Mouse (Mus musculus) kidney, postnatal 25 days (tissue): ENCODE results near the gene Tusc2.
A peak's percentile ranks its signal among the peaks of the same experiment; 100 is the strongest.

Experiments used
- DNase-seq, 2 experiments: peaks; one replicate each; pipeline ENCODE4 v3.0.0; 2021; ENCODE audit warnings: mixed read lengths in 2 of 2

Tusc2 gene

DNA sequence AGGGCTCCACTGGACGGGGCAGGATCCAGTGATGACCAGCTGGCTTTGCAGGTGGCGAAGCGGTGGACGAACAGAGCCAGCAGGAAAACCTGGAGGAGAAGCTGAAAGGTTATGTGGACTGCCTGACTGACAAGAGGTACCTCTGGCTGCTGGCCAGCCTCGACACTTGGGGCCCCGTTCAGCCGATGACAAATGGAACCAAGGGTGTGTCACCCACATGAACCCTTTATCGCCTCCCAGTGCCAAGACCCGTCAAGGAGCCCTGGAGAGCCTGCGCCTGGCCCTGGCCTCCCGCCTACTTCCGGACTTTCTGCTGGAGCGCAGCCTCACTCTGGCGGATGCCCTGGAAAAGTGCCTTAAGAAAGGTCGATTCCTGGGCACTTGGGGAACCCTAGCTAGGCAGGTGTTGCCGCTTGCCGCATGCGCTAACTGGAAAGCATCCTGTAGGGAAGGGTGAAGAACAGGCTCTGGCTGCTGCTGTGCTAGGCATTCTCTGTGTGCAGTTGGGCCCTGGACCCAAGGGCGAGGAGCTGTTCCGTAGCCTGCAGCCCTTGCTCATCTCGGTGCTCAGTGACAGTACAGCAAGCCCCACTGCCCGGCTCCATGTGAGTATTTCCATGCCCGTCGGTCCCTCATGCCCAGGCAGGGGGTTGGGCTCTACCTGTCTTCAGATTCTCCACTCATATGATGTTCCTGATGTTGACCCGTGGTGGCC, 27.2 kb downstream of the Tusc2 start:
- DNase-seq, result peak; percentile 68 to 88

GRCm38 (mm10) chr9:107590773-107591060, 27.7 kb downstream of the Tusc2 start:
- peak; percentile 64 to 89 for DNase-seq

DNA sequence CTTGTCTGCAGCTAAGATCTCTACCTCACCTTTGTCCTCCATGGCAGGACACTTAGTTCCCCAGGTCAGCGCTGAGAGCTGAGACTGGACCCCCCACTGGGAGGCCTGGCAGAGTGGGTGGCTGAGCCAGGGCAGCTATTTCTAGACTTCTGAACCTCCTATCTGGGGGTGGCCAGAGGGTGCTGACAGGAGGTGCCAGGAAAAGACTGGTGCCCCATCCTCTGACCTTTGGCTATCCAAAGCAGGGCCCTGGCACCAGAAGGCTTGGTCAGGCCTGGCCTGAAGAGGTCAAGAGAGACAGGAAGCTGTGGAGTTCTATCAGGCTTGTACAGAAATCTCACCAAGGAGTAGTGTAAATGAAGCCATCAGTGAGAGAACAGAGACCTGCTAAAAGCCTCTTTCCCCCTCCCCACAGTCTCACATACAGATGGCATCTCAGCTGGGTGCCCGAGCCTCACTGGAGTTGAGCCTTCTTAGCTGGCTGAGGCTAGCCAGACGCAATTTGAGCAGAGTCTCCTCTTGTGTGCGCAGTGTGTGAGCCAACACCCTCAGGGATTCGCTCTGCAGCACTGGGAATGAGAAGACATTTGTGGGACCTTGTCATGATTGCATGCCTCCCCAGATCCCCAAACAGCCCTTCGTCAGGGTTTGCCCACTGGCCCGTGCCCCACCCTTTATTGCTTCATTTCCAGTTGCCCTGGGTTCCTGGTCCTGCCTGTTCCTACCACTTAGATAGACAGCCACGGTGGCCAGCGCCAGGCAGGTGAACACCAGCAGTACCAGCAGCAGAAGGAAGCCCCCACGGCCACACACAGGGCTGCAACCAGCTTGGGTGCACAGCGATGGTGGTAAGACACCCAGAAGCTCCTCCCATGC, 30.3 kb downstream of the Tusc2 start:
- DNase-seq, result peak; percentile 73 to 94

DNA sequence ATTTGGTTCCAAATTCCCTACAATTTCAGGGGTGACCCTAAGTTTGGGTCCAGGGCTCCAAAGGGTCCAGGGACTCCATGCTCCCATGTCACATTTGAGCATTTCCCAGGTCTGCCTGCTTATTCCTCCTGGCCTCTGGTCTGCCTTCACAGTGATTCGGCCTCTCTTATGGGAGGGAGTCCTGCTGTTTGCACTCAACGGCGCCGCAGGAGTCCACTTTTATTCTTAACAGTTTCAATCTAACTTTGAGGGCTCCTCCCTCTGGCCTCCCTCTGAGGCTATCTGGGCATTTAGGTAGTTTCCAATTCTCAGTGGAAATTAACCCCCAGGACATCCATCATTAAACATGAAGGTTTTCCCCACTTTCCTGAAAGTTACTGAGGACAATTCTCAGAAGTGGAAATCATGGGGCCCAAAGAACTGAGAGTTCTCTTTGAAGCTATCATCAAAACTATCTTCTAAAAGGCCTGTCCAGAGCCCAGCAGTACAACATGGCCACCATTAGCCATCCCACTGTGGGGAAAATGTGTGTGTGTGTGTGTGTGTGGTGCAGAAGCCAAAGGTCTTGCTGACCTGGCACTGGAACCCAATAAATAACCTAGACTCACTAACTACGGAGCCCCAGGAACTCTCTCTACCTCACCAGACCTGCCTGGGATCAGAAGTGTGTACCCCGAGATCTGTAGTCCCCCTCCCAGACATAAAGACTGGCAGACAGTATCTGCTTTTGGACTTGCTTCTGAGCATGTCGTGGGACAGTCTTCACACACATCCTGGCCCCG, 31.4 kb downstream of the Tusc2 start:
- peak in 1 of 2 experiments; percentile 61 for DNase-seq

DNA sequence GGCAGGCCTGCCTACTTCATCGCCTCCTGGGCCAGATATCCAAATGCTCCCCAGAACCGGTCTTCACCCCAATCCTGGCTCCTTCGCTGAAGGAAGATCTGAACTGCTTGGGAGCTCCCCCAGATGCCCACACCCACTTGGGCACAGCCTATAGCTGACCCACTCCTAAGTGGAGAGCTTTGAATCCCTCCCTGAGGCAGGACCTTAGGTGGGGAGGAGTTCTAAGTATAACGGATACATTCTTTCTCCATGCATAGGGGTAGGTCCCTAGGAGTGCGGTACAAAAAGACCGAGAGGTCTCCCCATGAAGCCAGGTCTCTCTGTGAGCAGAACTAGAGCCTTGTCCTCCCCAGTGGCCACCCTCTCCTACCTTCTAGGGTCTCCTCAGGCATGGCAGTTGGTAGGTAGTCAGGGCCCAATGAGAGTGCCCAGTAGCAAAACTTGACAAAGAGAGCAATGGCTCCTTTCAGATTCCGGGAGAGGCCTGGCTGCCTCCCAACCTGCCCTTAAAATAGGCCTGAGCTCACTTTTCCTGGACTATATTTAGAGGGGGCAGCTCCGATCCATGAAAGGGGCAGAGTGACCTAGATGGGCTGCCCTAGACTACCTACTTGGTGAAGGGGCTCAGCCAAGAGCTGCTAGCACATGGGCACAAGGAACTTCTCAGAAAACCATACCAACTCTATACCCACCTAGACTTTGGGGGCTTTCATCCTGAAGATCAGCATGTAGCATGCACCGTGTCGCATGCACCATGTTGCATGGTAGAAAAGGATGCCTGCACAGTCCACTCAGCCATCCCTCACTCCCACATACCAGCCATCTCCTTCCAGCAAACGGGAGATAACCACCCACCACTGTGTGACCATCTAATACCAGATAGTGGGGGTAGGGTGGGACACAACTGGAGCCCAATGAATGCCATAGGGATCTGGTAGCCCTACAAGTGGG, 33.8 kb downstream of the Tusc2 start:
- peak; percentile 48 to 58 for DNase-seq

DNA sequence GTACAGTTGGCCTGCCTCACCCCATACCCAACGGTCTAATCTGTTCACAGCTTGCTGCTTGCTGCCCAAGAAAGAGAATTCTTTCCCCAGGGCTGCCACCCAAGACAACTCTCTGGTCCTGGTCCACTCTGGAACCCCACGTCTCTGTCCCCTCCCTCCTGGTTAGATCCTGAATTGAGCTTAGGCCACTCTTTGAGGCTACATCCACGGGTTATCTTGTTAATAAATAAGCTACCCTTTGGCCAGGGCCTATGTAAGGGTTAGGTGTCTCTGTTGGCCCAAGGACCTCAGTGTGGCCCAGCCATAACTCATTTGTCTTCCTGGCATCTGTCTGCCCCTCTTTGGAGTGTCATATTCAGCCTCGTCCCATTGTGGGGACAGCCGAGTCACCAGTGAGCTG, 35.3 kb downstream of the Tusc2 start:
- peak; percentile 40 to 76 for DNase-seq

DNA sequence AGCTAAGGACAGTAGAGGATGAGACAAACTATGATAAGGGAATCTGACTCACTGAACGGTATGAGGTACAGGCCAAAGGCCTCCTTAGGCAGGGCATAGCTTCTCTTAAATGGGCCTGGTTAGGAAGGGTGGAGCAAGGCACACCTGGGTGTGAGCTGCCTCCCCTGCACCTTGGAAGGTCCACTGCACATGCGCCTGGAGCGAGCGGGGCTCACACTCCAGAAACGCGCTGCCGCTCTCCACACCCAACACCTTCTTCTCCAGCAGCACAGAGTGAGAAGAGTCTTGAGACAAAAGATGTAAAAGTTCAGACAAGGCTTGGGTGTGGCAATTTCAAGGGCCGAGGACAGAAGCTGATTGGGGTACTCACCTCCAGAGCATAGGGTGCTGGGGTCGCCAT, 36.4 kb downstream of the Tusc2 start:
- peak in 1 of 2 experiments; percentile 66 for DNase-seq

- DNase-seq, result peak; percentile 49 to 66
Observed at GRCm38 (mm10) chr9:107599842-107600241, 36.8 kb downstream of the Tusc2 start.

- peak; percentile 52 to 80 for DNase-seq
Observed at GRCm38 (mm10) chr9:107600745-107601144, 37.7 kb downstream of the Tusc2 start.

DNA sequence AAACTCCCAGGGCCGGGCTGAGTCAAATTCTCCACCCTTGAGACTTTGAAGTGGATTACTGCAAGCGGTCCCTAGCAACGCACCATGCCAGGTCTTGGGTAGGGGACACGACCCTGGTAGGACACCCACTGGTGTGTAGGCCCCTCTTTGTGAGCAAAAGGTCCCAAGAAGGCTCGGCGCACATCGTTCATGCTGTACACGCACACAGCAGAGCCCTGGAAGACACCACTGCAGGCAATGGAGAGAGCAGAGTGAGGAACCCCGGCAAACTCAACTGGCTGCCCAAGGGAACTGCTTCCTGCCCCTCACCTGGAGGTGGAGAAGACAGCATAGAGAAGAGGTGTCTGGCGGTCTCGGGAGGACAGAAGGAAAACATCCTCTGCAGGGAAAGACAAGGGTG, 38.2 kb downstream of the Tusc2 start:
- DNase-seq, result no peak

DNA sequence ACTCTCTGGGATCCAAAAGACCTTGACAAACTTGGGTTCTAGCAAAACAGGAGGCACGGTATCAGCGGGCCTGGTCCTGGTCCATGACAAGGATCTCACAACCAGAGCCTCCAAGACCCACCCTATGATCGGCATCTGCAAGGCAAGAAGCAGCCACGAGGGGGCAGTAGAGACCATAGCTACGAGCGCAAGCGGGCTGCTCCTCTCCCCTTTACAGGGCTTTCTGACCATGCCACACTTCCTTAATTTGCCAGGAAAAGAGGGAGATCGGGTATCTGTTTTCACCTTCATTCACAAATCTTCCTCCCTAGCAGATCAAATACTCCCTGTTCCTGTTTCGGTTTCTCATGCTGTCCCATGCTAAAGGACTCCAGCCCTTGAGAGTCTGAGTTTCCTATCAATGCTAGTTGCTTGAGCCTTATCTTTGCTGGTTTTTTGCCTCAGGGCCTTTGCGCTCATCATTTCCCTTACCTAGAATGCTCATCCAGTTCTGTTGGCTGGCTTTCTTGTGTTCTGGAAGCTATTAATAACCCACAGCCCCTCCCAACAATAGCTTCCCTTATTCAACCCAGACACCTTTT, 39.1 kb downstream of the Tusc2 start:
- peak; percentile 90 to 96 for DNase-seq

DNA sequence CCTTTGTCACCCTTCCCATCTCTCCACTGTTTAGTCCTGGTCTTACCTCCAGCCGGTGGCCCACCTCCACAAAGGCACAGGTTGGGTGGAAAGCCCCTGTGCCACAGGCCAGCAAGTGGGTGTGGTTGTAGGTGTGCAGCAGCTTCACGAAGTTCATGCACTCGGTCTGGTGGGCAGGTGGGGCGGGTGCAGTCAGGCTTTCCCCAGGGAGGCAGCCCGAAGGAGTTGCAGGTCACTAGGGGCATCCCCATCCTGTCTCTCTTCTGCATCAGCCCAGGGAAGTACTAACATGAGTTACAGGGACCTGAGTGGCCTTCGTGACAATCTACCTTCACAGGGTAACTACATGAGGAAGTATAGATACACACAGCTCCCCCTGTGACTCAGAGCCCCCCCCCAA, 40.2 kb downstream of the Tusc2 start:
- no peak for DNase-seq

DNA sequence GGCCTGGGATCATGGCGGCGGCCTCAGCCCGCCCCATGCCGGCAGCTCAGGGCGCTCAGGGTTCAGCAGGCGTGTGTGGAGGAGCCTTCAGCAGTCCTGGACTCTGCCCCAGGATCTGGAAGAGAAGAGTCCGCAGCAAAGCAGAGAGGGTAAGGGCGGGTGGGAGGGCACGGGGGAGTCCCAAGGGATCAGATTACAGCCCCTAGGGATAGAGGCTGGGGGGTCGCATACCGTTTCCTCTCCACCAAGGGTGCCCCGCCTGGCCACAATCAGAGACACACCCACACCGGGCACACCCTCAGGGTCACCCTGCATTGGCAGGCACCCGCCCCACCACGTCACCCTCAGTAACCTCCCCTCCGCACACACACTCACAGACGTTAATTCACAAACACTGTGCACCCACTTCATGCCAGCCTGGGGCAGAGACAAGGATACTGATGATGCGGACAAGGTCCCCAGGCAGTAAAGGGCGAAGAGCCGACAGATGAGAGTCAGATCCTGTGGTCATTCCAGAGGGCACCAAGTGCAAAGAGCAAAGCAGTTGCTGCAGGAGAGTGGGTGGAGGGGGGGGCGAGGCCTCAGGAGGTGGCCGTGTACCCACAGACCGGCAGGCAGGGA, 42.1 kb downstream of the Tusc2 start:
- peak; percentile 63 to 90 for DNase-seq

DNA sequence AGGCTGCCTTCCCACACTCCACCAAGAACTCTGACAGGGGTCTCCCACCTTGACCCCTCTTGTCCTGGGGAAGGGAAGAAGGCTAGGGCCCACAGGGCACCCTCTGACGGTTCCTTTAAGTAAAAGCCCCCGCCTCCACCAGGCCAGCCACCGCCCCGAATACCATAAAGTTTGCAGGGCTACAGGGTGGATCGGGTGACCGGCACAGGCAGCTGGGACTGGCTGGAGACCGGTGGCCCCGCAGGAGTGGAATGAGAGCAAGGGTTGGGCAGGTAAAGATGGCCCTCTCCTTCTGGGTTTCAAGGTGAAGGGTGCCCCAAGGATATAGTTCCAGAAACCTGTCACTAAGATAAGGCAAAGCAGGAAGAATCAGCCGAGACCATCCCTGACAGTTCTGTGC, 43.5 kb downstream of the Tusc2 start:
- DNase-seq, result peak; percentile 68 to 88

- DNase-seq, result peak in 1 of 2 experiments; percentile 71
Observed at GRCm38 (mm10) chr9:107607036-107607435, 44.0 kb downstream of the Tusc2 start.

DNA sequence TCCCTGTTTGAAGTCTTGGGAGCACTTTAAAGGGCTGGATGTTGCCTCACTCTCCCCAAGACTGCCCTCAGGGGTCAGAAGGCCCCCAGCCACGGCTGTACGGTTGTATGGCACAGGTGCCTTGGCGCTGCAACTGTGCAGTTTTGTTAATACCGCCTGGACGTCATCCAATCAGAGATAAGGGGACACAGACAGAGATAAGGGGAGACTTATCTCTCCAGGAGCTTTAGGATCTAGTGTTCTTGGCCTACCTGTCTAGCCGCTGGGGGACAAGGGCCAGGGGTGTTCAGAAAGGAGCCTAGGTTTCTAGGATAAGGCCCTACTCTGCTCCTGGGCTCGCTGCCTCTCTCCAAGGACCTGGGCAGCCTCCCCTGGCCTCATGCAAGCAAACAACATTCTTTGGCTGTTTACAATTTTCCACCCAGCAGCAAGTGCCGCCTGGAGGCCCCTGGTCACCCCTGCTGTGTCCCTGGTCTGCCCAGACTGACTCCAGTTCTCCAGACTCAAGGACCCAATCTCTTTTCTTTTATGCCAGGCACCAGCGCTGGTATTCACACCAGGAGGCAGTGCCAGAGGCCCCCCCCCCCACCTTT, 44.7 kb downstream of the Tusc2 start:
- DNase-seq, result peak; percentile 45 to 69

- DNase-seq, result peak; percentile 61 to 86
Observed at GRCm38 (mm10) chr9:107608741-107609432, 45.8 kb downstream of the Tusc2 start, which contains the start of gene Sema3b. Gene Sema3b (minus strand): TSS chr9:107609229.

DNA sequence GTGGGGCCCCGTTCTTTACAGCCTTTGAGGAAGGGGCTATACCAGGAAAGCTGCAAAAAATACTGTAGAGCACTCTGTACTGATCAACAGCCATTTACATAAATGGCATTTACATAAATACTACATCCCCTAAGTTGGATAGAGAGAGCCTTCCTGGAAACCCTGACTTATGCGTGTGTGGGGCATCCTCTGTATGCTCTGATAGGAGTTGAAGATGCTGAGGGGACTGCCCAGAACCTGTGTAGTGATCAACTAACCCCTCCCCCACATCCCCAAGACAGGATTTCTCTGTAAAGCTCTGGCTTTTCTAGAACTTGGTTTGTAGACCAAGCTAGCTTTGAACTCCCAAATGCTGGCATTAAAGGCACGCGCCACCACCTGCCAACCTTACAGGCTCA, 46.4 kb downstream of the Tusc2 start:
- DNase-seq, result no peak

GRCm38 (mm10) chr9:107611456-107612190, 48.6 kb downstream of the Tusc2 start:
- DNase-seq, result no peak
